Mouse (Mus musculus): ENCODE results near the gene Psg16. TPM values are rescaled to one million over a fixed set of nuclear protein-coding genes. Genes with fewer than 3 reads are reported as not detected.
"Not testable (repeated sequence)": the region's sequence is repeated elsewhere in the genome, so short reads cannot be mapped to it uniquely, and the experiment has no call there.

Psg16 gene
- polyA plus RNA-seq, 1 experiment: not detected

GRCm38 (mm10) chr7:17073513-17073903 is 332 bp upstream of the Psg16 start:
- Histone ChIP-seq H3K27ac (ENCODE audit: insufficient read depth, low read depth, low read length) (no peak overlapping the region), H3K4me3 (ENCODE audit: insufficient read depth, low read depth, low read length) (no peak overlapping the region), H3K4me1 (ENCODE audit: control insufficient read depth, insufficient read depth, low read length) (no peaks in the 10 kb centered on the region)
- 60% methylated on average over 5 of the region's 5 CpGs for WGBS
- TF ChIP-seq POLR2A (IDR thresholded peaks at IDR 0.05; ENCODE audit: insufficient read depth, low read depth, low read length): no peak

GRCm38 (mm10) chr7:17076542-17076941 is 2.7 kb downstream of the Psg16 start:
- Histone ChIP-seq H3K27ac (ENCODE audit: insufficient read depth, low read depth, low read length) (no peak overlapping the region), H3K4me1 (ENCODE audit: control insufficient read depth, insufficient read depth, low read length) (no peaks in the 10 kb centered on the region), H3K4me3 (ENCODE audit: insufficient read depth, low read depth, low read length) (no peak overlapping the region)
- no peak for TF ChIP-seq POLR2A (IDR thresholded peaks at IDR 0.05; ENCODE audit: insufficient read depth, low read depth, low read length)
- 96% methylated on average over 1 of the region's 1 CpGs for WGBS

GRCm38 (mm10) chr7:17078076-17078654 is 4.3 kb downstream of the Psg16 start:
- no peak for TF ChIP-seq POLR2A (IDR thresholded peaks at IDR 0.05; ENCODE audit: insufficient read depth, low read depth, low read length)
- TF ChIP-seq CTCF (IDR thresholded peaks at IDR 0.05; ENCODE audit: insufficient read depth, low read depth, low read length): no peak
- 75% methylated on average over 7 of the region's 7 CpGs for WGBS

GRCm38 (mm10) chr7:17082766-17083165 is 8.9 kb downstream of the Psg16 start:
- 89% methylated on average over 4 of the region's 4 CpGs for WGBS
- Histone ChIP-seq H3K4me3 (ENCODE audit: insufficient read depth, low read depth, low read length) (no peak overlapping the region), H3K4me1 (ENCODE audit: control insufficient read depth, insufficient read depth, low read length) (no peaks in the 10 kb centered on the region), H3K27ac (ENCODE audit: insufficient read depth, low read depth, low read length) (no peak overlapping the region)
- TF ChIP-seq CTCF (IDR thresholded peaks at IDR 0.05; ENCODE audit: insufficient read depth, low read depth, low read length) (no peak), POLR2A (IDR thresholded peaks at IDR 0.05; ENCODE audit: insufficient read depth, low read depth, low read length) (no peak)

More at GRCm38 (mm10) chr7:17078076-17078654, 4.3 kb downstream of the Psg16 start:
- Histone ChIP-seq H3K27ac (ENCODE audit: insufficient read depth, low read depth, low read length) (no peak overlapping the region), H3K4me1 (ENCODE audit: control insufficient read depth, insufficient read depth, low read length) (no peaks in the 10 kb centered on the region), H3K4me3 (ENCODE audit: insufficient read depth, low read depth, low read length) (no peak overlapping the region)

GRCm38 (mm10) chr7:17087731-17088130 is 13.9 kb downstream of the Psg16 start:
- no peaks in the 10 kb centered on the region for H3K4me1 ChIP-seq (ENCODE audit: control insufficient read depth, insufficient read depth, low read length)
- H3K27ac ChIP-seq (ENCODE audit: insufficient read depth, low read depth, low read length): no peak overlapping the region
- WGBS: 81% methylated on average over 3 of the region's 3 CpGs
- TF ChIP-seq POLR2A (IDR thresholded peaks at IDR 0.05; ENCODE audit: insufficient read depth, low read depth, low read length): no peak
- TF ChIP-seq CTCF (IDR thresholded peaks at IDR 0.05; ENCODE audit: insufficient read depth, low read depth, low read length): no peak
- no peak overlapping the region for H3K4me3 ChIP-seq (ENCODE audit: insufficient read depth, low read depth, low read length)

GRCm38 (mm10) chr7:17090058-17090585 is 16.3 kb downstream of the Psg16 start:
- 53% methylated on average over 3 of the region's 3 CpGs for WGBS
- no peak overlapping the region for H3K27ac ChIP-seq (ENCODE audit: insufficient read depth, low read depth, low read length)
- TF ChIP-seq POLR2A (IDR thresholded peaks at IDR 0.05; ENCODE audit: insufficient read depth, low read depth, low read length) (no peak), CTCF (IDR thresholded peaks at IDR 0.05; ENCODE audit: insufficient read depth, low read depth, low read length) (no peak)

GRCm38 (mm10) chr7:17091280-17091679 is 17.4 kb downstream of the Psg16 start:
- Histone ChIP-seq H3K4me1 (ENCODE audit: control insufficient read depth, insufficient read depth, low read length) (no peaks in the 10 kb centered on the region), H3K4me3 (ENCODE audit: insufficient read depth, low read depth, low read length) (no peak overlapping the region), H3K27ac (ENCODE audit: insufficient read depth, low read depth, low read length) (no peak overlapping the region)
- 15% methylated on average over 1 of the region's 1 CpGs for WGBS
- TF ChIP-seq POLR2A (IDR thresholded peaks at IDR 0.05; ENCODE audit: insufficient read depth, low read depth, low read length) (no peak), CTCF (IDR thresholded peaks at IDR 0.05; ENCODE audit: insufficient read depth, low read depth, low read length) (no peak)

More at GRCm38 (mm10) chr7:17090058-17090585, 16.3 kb downstream of the Psg16 start:
- Histone ChIP-seq H3K4me3 (ENCODE audit: insufficient read depth, low read depth, low read length) (no peak overlapping the region), H3K4me1 (ENCODE audit: control insufficient read depth, insufficient read depth, low read length) (no peaks in the 10 kb centered on the region)

- H3K27ac ChIP-seq (ENCODE audit: insufficient read depth, low read depth, low read length); H3K4me1 ChIP-seq (ENCODE audit: control insufficient read depth, insufficient read depth, low read length); H3K4me3 ChIP-seq (ENCODE audit: insufficient read depth, low read depth, low read length): not testable (repeated sequence)
- WGBS: 89% methylated on average over 13 of the region's 13 CpGs
Observed at GRCm38 (mm10) chr7:17101631-17102030, 27.8 kb downstream of the Psg16 start.

GRCm38 (mm10) chr7:17135307-17135706 is 61.5 kb downstream of the Psg16 start:
- no peak for TF ChIP-seq CTCF (IDR thresholded peaks at IDR 0.05; ENCODE audit: insufficient read depth, low read depth, low read length)
- TF ChIP-seq POLR2A (IDR thresholded peaks at IDR 0.05; ENCODE audit: insufficient read depth, low read depth, low read length): no peak
- H3K4me3 ChIP-seq (ENCODE audit: insufficient read depth, low read depth, low read length): no peak overlapping the region
- H3K4me1 ChIP-seq (ENCODE audit: control insufficient read depth, insufficient read depth, low read length): no peaks in the 10 kb centered on the region
- 86% methylated on average over 1 of the region's 1 CpGs for WGBS
- no peak overlapping the region for H3K27ac ChIP-seq (ENCODE audit: insufficient read depth, low read depth, low read length)

GRCm38 (mm10) chr7:17149931-17150330 is 76.1 kb downstream of the Psg16 start, which contains the start of gene Ceacam3:
Gene Ceacam3 (plus strand): TSS chr7:17150282.
- no peak for TF ChIP-seq POLR2A (IDR thresholded peaks at IDR 0.05; ENCODE audit: insufficient read depth, low read depth, low read length)
- TF ChIP-seq CTCF (IDR thresholded peaks at IDR 0.05; ENCODE audit: insufficient read depth, low read depth, low read length): no peak
- no peak within 1 kb of the TSS for H3K27ac ChIP-seq (ENCODE audit: insufficient read depth, low read depth, low read length)
- 93% methylated on average over 2 of the region's 2 CpGs for WGBS
- no peak within 1 kb of the TSS for H3K4me3 ChIP-seq (ENCODE audit: insufficient read depth, low read depth, low read length)
- H3K4me1 ChIP-seq (ENCODE audit: control insufficient read depth, insufficient read depth, low read length): no peaks in the 10 kb centered on the region

Measured in olfactory bulb, adult 2 months (tissue).